8 mouse cellular contexts compared by ENCODE assay signal in the genomic region with DNA sequence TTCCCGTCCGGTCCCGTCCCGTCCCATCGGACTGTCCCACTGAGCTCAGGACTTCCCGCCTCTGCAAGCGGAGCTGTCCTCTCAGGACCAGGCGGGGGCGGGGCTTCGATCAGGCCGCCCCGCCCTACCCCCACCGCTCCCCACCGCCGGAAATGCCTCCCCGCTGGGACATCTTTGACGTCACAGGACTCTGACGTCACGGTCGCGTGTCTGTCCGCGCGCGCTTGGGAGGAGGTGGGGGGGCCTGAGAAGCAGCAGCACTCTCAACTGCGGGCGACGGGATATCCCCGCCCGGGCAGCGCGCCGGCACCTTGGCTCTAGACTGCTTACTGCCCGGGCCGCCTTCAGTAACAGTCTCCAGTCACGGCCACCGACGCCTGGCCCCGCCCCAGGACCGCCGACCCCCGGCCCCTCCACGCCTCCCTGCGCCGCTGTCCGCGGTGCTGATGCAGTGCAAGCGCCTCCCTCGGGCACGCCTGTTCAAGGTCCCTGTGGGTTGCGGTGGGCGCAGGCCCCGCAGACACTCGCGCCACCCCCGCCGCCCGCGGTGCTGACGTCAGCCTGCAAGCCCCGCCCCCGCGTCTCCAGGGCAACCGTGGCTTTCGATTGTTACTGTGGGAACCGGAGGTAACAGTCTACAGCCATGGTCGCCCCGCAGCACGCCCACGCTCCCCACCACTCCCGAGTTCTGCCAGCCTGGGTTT. TPM values are rescaled to one million over a fixed set of nuclear protein-coding genes. Genes with fewer than 3 reads are reported as not detected.
A peak's percentile ranks its signal among the peaks of the same experiment; 100 is the strongest.
DNase-seq lines count a peak whose midpoint lies in the region; ATAC-seq and TF ChIP-seq lines count a peak whose summit lies in the region.

No protein-coding gene starts in this region.

- peaks cover 21% of the 10 kb centered on the region for H3K4me1 ChIP-seq in hindbrain, postnatal 0 days (ENCODE audit: insufficient read depth, low read length)

- no peak for TF ChIP-seq CTCF in hindbrain, postnatal 0 days (IDR thresholded peaks at IDR 0.05; ENCODE audit: low read depth)

- under 1% methylated on average over 67 of the region's 71 CpGs for WGBS in hindbrain, postnatal 0 days

- H3K27ac ChIP-seq in hindbrain, postnatal 0 days = peak overlapping the region; percentile 76

- peak overlapping the region; percentile 50 for H3K4me3 ChIP-seq in hindbrain, postnatal 0 days (ENCODE audit: low read length)

- H3K9ac ChIP-seq in hindbrain, postnatal 0 days (replicated peaks; ENCODE audit: low read length) = peak overlapping the region; percentile 55

- peak; percentile 72 for ATAC-seq in hindbrain, postnatal 0 days
- peak; percentile 41 for ATAC-seq in megakaryocyte, adult 5-6 weeks (ENCODE audit: poor library complexity, severe bottlenecking)

- H3K4me2 ChIP-seq in hindbrain, postnatal 0 days (ENCODE audit: low read depth, low read length) = peak overlapping the region; percentile 67

- no peaks in the 10 kb centered on the region for H3K9me3 ChIP-seq in hindbrain, postnatal 0 days (ENCODE audit: low read length)

- peaks cover 9% of the 10 kb centered on the region; the same call in 1 of the 2 replicates for H3K27me3 ChIP-seq in hindbrain, postnatal 0 days (ENCODE audit: insufficient read depth, low read length)

- peak; percentile 95 for DNase-seq in R1 (ENCODE audit: low read depth, low spot score)
- DNase-seq in cerebellum, postnatal 10 days = peak; percentile 97
- DNase-seq in frontal cortex, postnatal 36 days (ENCODE audit: low spot score in 2 of 2) = peak; percentile 94 to 96
- DNase-seq in hindbrain, postnatal 0 days (ENCODE audit: low spot score) = peak; percentile 92
- DNase-seq in left cerebral cortex, adult 8-10 months (ENCODE audit: low spot score in 2 of 2) = peak; percentile 94 to 96
- peak; percentile 96 to 97 for DNase-seq in right cerebral cortex, adult 2 months (ENCODE audit: low spot score in 2 of 2)
- DNase-seq in urinary bladder, postnatal 36 days (ENCODE audit: low spot score in 2 of 2) = peak; percentile 58 to 70

- no peaks in the 10 kb centered on the region for H3K36me3 ChIP-seq in hindbrain, postnatal 0 days (ENCODE audit: insufficient read depth, low read length)

RNA-seq across cellular contexts. Expression of a gene that starts 3.9 kb away (rescaled TPM):
- 8.5 and 12.9 TPM in 2 replicates for total RNA-seq in hindbrain, postnatal 0 days (2014; rRNA removed)
- 1.7 TPM in 2 replicates for polyA plus RNA-seq in hindbrain, postnatal 0 days (2015; fragmentation: Nextera tagmentation; extraction: Ambion mirVana)
- total RNA-seq in left cerebral cortex, adult 8-10 months (2022) = 1 to 10 TPM; 3.2 to 3.7 (median 3.4) TPM
- total RNA-seq in megakaryocyte, adult 5-6 weeks (2015) = 0.14 TPM in 1 of 2 replicates, not detected in the other
- total RNA-seq in megakaryocyte, adult 5-6 weeks (2017) = 0.04 and 0.07 TPM in 2 replicates

RNA-seq across cellular contexts. Expression of a gene that starts 5.4 kb away (rescaled TPM):
- total RNA-seq in hindbrain, postnatal 0 days (2014; rRNA removed) = 11.0 and 17.6 TPM in 2 replicates
- 11.7 and 15.7 TPM in 2 replicates for polyA plus RNA-seq in hindbrain, postnatal 0 days (2015; fragmentation: Nextera tagmentation; extraction: Ambion mirVana)
- total RNA-seq in left cerebral cortex, adult 8-10 months (2022) = 10 to 100 TPM; 12.8 to 13.5 (median 13.2) TPM
- total RNA-seq in megakaryocyte, adult 5-6 weeks (2015) = 11.5 and 17.2 TPM in 2 replicates
- 7.8 and 11.0 TPM in 2 replicates for total RNA-seq in megakaryocyte, adult 5-6 weeks (2017)

RNA-seq across cellular contexts. Expression of a gene that starts 17.8 kb away (rescaled TPM):
- 31.3 and 39.2 TPM in 2 replicates for total RNA-seq in hindbrain, postnatal 0 days (2014; rRNA removed)
- polyA plus RNA-seq in hindbrain, postnatal 0 days (2015; fragmentation: Nextera tagmentation; extraction: Ambion mirVana) = 13.5 and 13.6 TPM in 2 replicates
- 10 to 100 TPM; 22.7 to 28.7 (median 27.0) TPM for total RNA-seq in left cerebral cortex, adult 8-10 months (2022)
- total RNA-seq in megakaryocyte, adult 5-6 weeks (2015) = 0.52 and 1.3 TPM in 2 replicates
- 1.8 and 2.0 TPM in 2 replicates for total RNA-seq in megakaryocyte, adult 5-6 weeks (2017)

RNA-seq across cellular contexts. Expression of a gene that starts 20.3 kb away (rescaled TPM):
- total RNA-seq in hindbrain, postnatal 0 days (2014; rRNA removed) = 13.0 and 13.4 TPM in 2 replicates
- polyA plus RNA-seq in hindbrain, postnatal 0 days (2015; fragmentation: Nextera tagmentation; extraction: Ambion mirVana) = 9.9 and 10.7 TPM in 2 replicates
- 10 to 100 TPM; 67.2 to 72.6 (median 67.9) TPM for total RNA-seq in left cerebral cortex, adult 8-10 months (2022)
- total RNA-seq in megakaryocyte, adult 5-6 weeks (2015) = 1.2 and 1.3 TPM in 2 replicates
- total RNA-seq in megakaryocyte, adult 5-6 weeks (2017) = 0.08 and 0.81 TPM in 2 replicates

Comparison
In these comparisons a context has a peak if more than half of its experiments do, and no peak if none do; other contexts are left out.
1. Peak in every context shown above with its lines: DNase-seq, ATAC-seq, H3K4me3 ChIP-seq and H3K27ac ChIP-seq.
2. RNA of a gene that starts 17.8 kb away (total RNA-seq): 31.3 to 39.2 TPM in hindbrain, postnatal 0 days and 22.7 to 28.7 TPM in left cerebral cortex, adult 8-10 months; 0.52 to 2.0 TPM in megakaryocyte, adult 5-6 weeks; every median in the first group is over 4 times any median in the second.